Mouse (Mus musculus) cerebellum, adult 9-10 months (tissue): ENCODE measurements around the gene Ptgis.

Source experiments
- DNase-seq: peaks from one replicate; pipeline ENCODE4 v3.0.0; 2022

Gene Ptgis

DNA sequence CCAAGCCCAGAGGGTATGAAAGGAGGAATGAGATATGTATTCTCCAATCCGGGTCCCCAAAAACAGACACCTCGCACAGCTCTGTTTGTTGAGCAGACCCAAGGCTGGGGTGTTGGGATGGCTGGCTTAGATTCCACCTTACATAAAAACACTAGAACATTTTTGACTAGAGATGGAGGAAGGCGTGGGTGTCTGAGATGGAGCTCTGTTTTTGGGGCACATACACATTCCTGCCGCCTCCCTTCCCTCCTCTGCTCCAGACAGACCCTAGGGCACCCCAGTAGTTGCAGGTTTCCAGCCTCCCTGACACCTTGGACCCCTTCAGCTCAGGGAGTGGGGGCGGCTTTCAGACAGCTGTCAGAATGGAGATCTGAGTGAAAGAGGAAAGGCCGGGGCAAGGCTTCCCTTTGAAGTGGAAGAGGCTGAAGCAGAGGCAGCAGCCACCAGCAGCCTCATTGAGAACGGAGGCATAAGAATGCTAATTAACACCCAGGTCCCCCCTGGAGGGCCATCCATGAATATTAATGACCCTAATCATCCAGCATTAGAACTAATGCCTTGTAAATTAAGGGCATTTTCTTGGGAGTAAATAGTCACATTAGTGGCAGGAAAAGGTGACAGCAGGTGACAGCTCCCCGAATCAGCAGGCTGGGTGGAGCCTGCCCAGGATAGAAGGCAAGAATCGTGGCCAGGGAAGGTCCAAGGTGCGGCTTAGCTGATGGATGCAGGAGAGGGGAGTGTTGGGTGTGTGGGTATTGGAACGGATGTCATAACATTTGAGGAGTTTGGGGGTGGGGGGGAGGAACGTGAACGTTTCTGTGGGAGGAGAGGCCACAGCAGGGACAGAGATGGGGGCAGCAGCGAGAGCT, 95.7 kb downstream of the Ptgis start:
- no peak for DNase-seq

- DNase-seq = no peak
Observed at GRCm38 (mm10) chr2:167143914-167144313, 96.5 kb downstream of the Ptgis start.

- DNase-seq = no peak
Observed at GRCm38 (mm10) chr2:167142282-167142681, 98.1 kb downstream of the Ptgis start.

- DNase-seq = no peak
Observed at GRCm38 (mm10) chr2:167141810-167142209, 98.6 kb downstream of the Ptgis start.
